Mouse (Mus musculus) heart, embryonic 12.5 days (tissue): ENCODE measurements around the gene Ndufs6. TPM values are rescaled to one million over a fixed set of nuclear protein-coding genes. Genes with fewer than 3 reads are reported as not detected.

Experiments used
- ATAC-seq: fragments of 200-750 bp; cut with Nextera tagmentation; 2 replicates; pipeline ENCODE4 v1.8.0; 2017; ENCODE audit warnings: moderate TSS enrichment, moderate library complexity; ENCODE audit not compliant: insufficient number of reproducible peaks, low FRiP score
- H3K27ac ChIP-seq: fragments of 300-500 bp; sonication (generic); 2 replicates; pipeline ENCODE4 v1.5.1; 2016; ENCODE audit warnings: mild to moderate bottlenecking, moderate library complexity; ENCODE audit not compliant: poor library complexity, severe bottlenecking
- H3K27me3 ChIP-seq: fragments of 300-500 bp; sonication (generic); replicated peaks from 2 replicates; pipeline ENCODE4 v1.6.1; 2016; ENCODE audit warnings: mild to moderate bottlenecking, moderate library complexity
- H3K36me3 ChIP-seq: fragments of 300-500 bp; sonication (generic); 2 replicates; pipeline ENCODE4 v1.6.1; 2016; ENCODE audit warnings: mild to moderate bottlenecking, moderate library complexity
- H3K4me1 ChIP-seq: fragments of 300-500 bp; sonication (generic); replicated peaks from 2 replicates; pipeline ENCODE4 v1.6.1; 2016; ENCODE audit warnings: mild to moderate bottlenecking
- H3K4me2 ChIP-seq: fragments of 300-500 bp; sonication (generic); 2 replicates; pipeline ENCODE4 v1.6.1; 2016; ENCODE audit warnings: mild to moderate bottlenecking, moderate library complexity
- H3K4me3 ChIP-seq: fragments of 300-500 bp; sonication (generic); 2 replicates; pipeline ENCODE4 v1.5.1; 2016; ENCODE audit warnings: mild to moderate bottlenecking
- H3K9ac ChIP-seq: fragments of 300-500 bp; sonication (generic); 2 replicates; pipeline ENCODE4 v1.6.1; 2016; ENCODE audit warnings: mild to moderate bottlenecking, moderate library complexity
- H3K9me3 ChIP-seq: fragments of 300-500 bp; sonication (generic); replicated peaks from 2 replicates; pipeline ENCODE4 v1.6.1; 2016; ENCODE audit warnings: mild to moderate bottlenecking, moderate library complexity
- WGBS: fragments of 180-500 bp; shearing (Covaris S2); methylation state at CpG from one replicate; pipeline ENCODE4 v1.1.7; 2016; 5-methylcytosine and 5-hydroxymethylcytosine counted together
- polyA plus RNA-seq: library from polyadenylated mRNA; unstranded; fragments of >200 nt; fragmentation: Nextera tagmentation; extraction: Ambion mirVana; gene quantifications from 2 replicates; pipeline ENCODE4 v1.2.1, GENCODE M21; 2016

Gene Ndufs6
- polyA plus RNA-seq, 1 experiment from 2014 or later: 582 TPM

- Histone ChIP-seq H3K4me1 (peaks cover 13% of the 10 kb centered on the region), H3K9me3 (no peaks in the 10 kb centered on the region), H3K36me3 (no peaks in the 10 kb centered on the region), H3K9ac (no peak overlapping the region), H3K4me2 (peak overlapping the region; percentile 38), H3K27me3 (no peaks in the 10 kb centered on the region), H3K27ac (peak overlapping the region; percentile 56; the same call in 1 of the 2 replicates), H3K4me3 (peak overlapping the region; percentile 23)
- 29% methylated on average over 2 of the region's 2 CpGs for WGBS
- no peak for ATAC-seq
These were observed 17.8 kb upstream of the Ndufs6 start for GRCm38 (mm10) chr13:73346131-73346530.

- H3K27ac ChIP-seq: no peak overlapping the region
- WGBS: 67% methylated on average over 9 of the region's 9 CpGs
- no peaks in the 10 kb centered on the region for H3K27me3 ChIP-seq
- no peaks in the 10 kb centered on the region for H3K9me3 ChIP-seq
- ATAC-seq: no peak
- no peaks in the 10 kb centered on the region for H3K36me3 ChIP-seq
- no peak overlapping the region for H3K4me3 ChIP-seq
- no peak overlapping the region for H3K4me2 ChIP-seq
- no peak overlapping the region for H3K9ac ChIP-seq
- peaks cover 13% of the 10 kb centered on the region for H3K4me1 ChIP-seq
These were observed 17.0 kb upstream of the Ndufs6 start for GRCm38 (mm10) chr13:73345102-73345890.

- no peaks in the 10 kb centered on the region for H3K36me3 ChIP-seq
- no peak overlapping the region for H3K4me3 ChIP-seq
- ATAC-seq: peak; percentile 34; the same call in 1 of the 2 replicates
- peak overlapping the region; percentile 81 for H3K27ac ChIP-seq
- no peak overlapping the region for H3K4me2 ChIP-seq
- no peaks in the 10 kb centered on the region for H3K27me3 ChIP-seq
- no peaks in the 10 kb centered on the region for H3K9me3 ChIP-seq
- H3K4me1 ChIP-seq: peaks cover 46% of the 10 kb centered on the region
- no peak overlapping the region for H3K9ac ChIP-seq
- WGBS: 43% methylated on average over 7 of the region's 7 CpGs
These were observed 8.4 kb upstream of the Ndufs6 start for GRCm38 (mm10) chr13:73336753-73337152.

GRCm38 (mm10) chr13:73331736-73332135 lies 3.4 kb upstream of the Ndufs6 start:
- Histone ChIP-seq H3K9ac (peak overlapping the region; percentile 87), H3K9me3 (no peaks in the 10 kb centered on the region), H3K4me1 (peaks cover 47% of the 10 kb centered on the region), H3K36me3 (no peaks in the 10 kb centered on the region), H3K27me3 (no peaks in the 10 kb centered on the region), H3K27ac (peak overlapping the region; percentile 75), H3K4me3 (peak overlapping the region; percentile 92), H3K4me2 (peak overlapping the region; percentile 93)
- 27% methylated on average over 3 of the region's 3 CpGs for WGBS
- no peak for ATAC-seq

- H3K9ac ChIP-seq: peak overlapping the region; percentile 87
- no peaks in the 10 kb centered on the region for H3K27me3 ChIP-seq
- peak overlapping the region; percentile 75 for H3K27ac ChIP-seq
- peaks cover 3% of the 10 kb centered on the region; the same call in 1 of the 2 replicates for H3K36me3 ChIP-seq
- peak overlapping the region; percentile 93 for H3K4me2 ChIP-seq
- 1% methylated on average over 42 of the region's 42 CpGs for WGBS
- peak; percentile 91 for ATAC-seq
- no peaks in the 10 kb centered on the region for H3K9me3 ChIP-seq
- peak overlapping the region; percentile 92 for H3K4me3 ChIP-seq
- H3K4me1 ChIP-seq: peaks cover 41% of the 10 kb centered on the region
These were observed 2.6 kb upstream of the Ndufs6 start for GRCm38 (mm10) chr13:73330844-73331501.

GRCm38 (mm10) chr13:73323406-73323805 lies 4.9 kb downstream of the Ndufs6 start:
- 87% methylated on average over 4 of the region's 4 CpGs for WGBS
- H3K27ac ChIP-seq: no peak overlapping the region
- H3K36me3 ChIP-seq: peaks cover 66% of the 10 kb centered on the region
- no peak for ATAC-seq
- H3K9me3 ChIP-seq: no peaks in the 10 kb centered on the region
- H3K4me3 ChIP-seq: no peak overlapping the region
- H3K9ac ChIP-seq: no peak overlapping the region
- no peaks in the 10 kb centered on the region for H3K27me3 ChIP-seq
- no peak overlapping the region for H3K4me2 ChIP-seq
- peaks cover 18% of the 10 kb centered on the region for H3K4me1 ChIP-seq

- no peak for ATAC-seq
- H3K27ac ChIP-seq: no peak overlapping the region
- no peak overlapping the region for H3K4me2 ChIP-seq
- peaks cover 74% of the 10 kb centered on the region for H3K36me3 ChIP-seq
- peaks cover 18% of the 10 kb centered on the region for H3K4me1 ChIP-seq
- H3K4me3 ChIP-seq: no peak overlapping the region
- H3K9ac ChIP-seq: no peak overlapping the region
- 86% methylated on average over 10 of the region's 10 CpGs for WGBS
- peaks cover under 1% of the 10 kb centered on the region for H3K9me3 ChIP-seq
- H3K27me3 ChIP-seq: no peaks in the 10 kb centered on the region
These were observed 5.7 kb downstream of the Ndufs6 start for GRCm38 (mm10) chr13:73322626-73323025.

GRCm38 (mm10) chr13:73320048-73320447 lies 8.3 kb downstream of the Ndufs6 start:
- Histone ChIP-seq H3K36me3 (peaks cover 78% of the 10 kb centered on the region), H3K4me2 (no peak overlapping the region), H3K9me3 (peaks cover 10% of the 10 kb centered on the region), H3K4me3 (no peak overlapping the region), H3K27me3 (no peaks in the 10 kb centered on the region), H3K4me1 (peaks cover 10% of the 10 kb centered on the region), H3K9ac (no peak overlapping the region), H3K27ac (no peak overlapping the region)
- WGBS: 95% methylated on average over 4 of the region's 4 CpGs
- ATAC-seq: no peak

- Histone ChIP-seq H3K4me2 (no peak overlapping the region), H3K4me1 (peaks cover 24% of the 10 kb centered on the region), H3K27me3 (0 out of 2 replicates have a peak, but pooled peaks cover 5% of the 10 kb centered on the region), H3K9me3 (no peaks in the 10 kb centered on the region), H3K36me3 (no peaks in the 10 kb centered on the region), H3K27ac (no peak overlapping the region), H3K4me3 (no peak overlapping the region), H3K9ac (no peak overlapping the region)
- ATAC-seq: peak; percentile 75
- WGBS: 25% methylated on average over 8 of the region's 8 CpGs
These were observed 18.0 kb downstream of the Ndufs6 start for GRCm38 (mm10) chr13:73310183-73310929.

- no peak overlapping the region for H3K9ac ChIP-seq
- no peak overlapping the region for H3K4me2 ChIP-seq
- 0 out of 2 replicates have a peak, but pooled peaks cover 5% of the 10 kb centered on the region for H3K27me3 ChIP-seq
- H3K27ac ChIP-seq: peak overlapping the region; percentile 19
- peaks cover 38% of the 10 kb centered on the region for H3K4me1 ChIP-seq
- WGBS: 64% methylated on average over 4 of the region's 4 CpGs
- ATAC-seq: no peak
- no peaks in the 10 kb centered on the region for H3K9me3 ChIP-seq
- no peak overlapping the region for H3K4me3 ChIP-seq
- no peaks in the 10 kb centered on the region for H3K36me3 ChIP-seq
These were observed 21.9 kb downstream of the Ndufs6 start for GRCm38 (mm10) chr13:73306430-73306829.

GRCm38 (mm10) chr13:73306085-73306410 lies 22.3 kb downstream of the Ndufs6 start:
- H3K9me3 ChIP-seq: no peaks in the 10 kb centered on the region
- peak overlapping the region; percentile 81 for H3K27ac ChIP-seq
- H3K27me3 ChIP-seq: 0 out of 2 replicates have a peak, but pooled peaks cover 5% of the 10 kb centered on the region
- no peak overlapping the region for H3K4me3 ChIP-seq
- 49% methylated on average over 4 of the region's 4 CpGs for WGBS
- H3K4me1 ChIP-seq: peaks cover 41% of the 10 kb centered on the region
- no peaks in the 10 kb centered on the region for H3K36me3 ChIP-seq
- H3K9ac ChIP-seq: no peak overlapping the region
- ATAC-seq: no peak
- no peak overlapping the region for H3K4me2 ChIP-seq
